In genomic region chr7:16044531-16044930, GRCm38 (mm10) we compare ENCODE assay signal across 8 mouse cellular contexts. TPM values are rescaled to one million over a fixed set of nuclear protein-coding genes. Genes with fewer than 3 reads are reported as not detected.
DNase-seq lines count a peak whose midpoint lies in the region; ATAC-seq and TF ChIP-seq lines count a peak whose summit lies in the region.

No protein-coding gene starts in this region.

- H3K4me2 ChIP-seq in heart, postnatal 0 days (ENCODE audit: low read depth, low read length) = no peak overlapping the region

- no peak for DNase-seq in heart, embryonic 10.5 days (ENCODE audit: low spot score)
- DNase-seq in heart, adult 18-20 months = no peak
- no peak for DNase-seq in heart, postnatal 0 days (ENCODE audit: low spot score)
- no peak for DNase-seq in midbrain, embryonic 10.5 days (ENCODE audit: low spot score)
- no peak for DNase-seq in left cerebral cortex, postnatal 4 days
- DNase-seq in cerebellum, adult 18-20 months = no peak

- peak overlapping the region; percentile 25; the same call in 1 of the 2 replicates for H3K4me3 ChIP-seq in heart, embryonic 10.5 days
- no peak overlapping the region for H3K4me3 ChIP-seq in bone marrow, adult 2 months (replicated peaks; ENCODE audit: control insufficient read depth, low read depth, low read length)
- H3K4me3 ChIP-seq in heart, postnatal 0 days (ENCODE audit: low read depth, low read length) = no peak overlapping the region
- peak overlapping the region; percentile 97 for H3K4me3 ChIP-seq in midbrain, embryonic 10.5 days

- no peaks in the 10 kb centered on the region for H3K9me3 ChIP-seq in heart, embryonic 10.5 days
- H3K9me3 ChIP-seq in heart, postnatal 0 days (replicated peaks; ENCODE audit: control insufficient read depth, low read length) = no peaks in the 10 kb centered on the region
- no peaks in the 10 kb centered on the region for H3K9me3 ChIP-seq in midbrain, embryonic 10.5 days (replicated peaks)

- 0 out of 2 replicates have a peak, but pooled peaks cover 3% of the 10 kb centered on the region for H3K36me3 ChIP-seq in heart, embryonic 10.5 days
- H3K36me3 ChIP-seq in heart, postnatal 0 days (replicated peaks; ENCODE audit: control insufficient read depth, insufficient read depth, low read length) = no peaks in the 10 kb centered on the region
- peaks cover 19% of the 10 kb centered on the region; the same call in 1 of the 2 replicates for H3K36me3 ChIP-seq in midbrain, embryonic 10.5 days

- ATAC-seq in heart, postnatal 0 days (ENCODE audit: insufficient read depth, low read depth) = no peak
- ATAC-seq in megakaryocyte-erythroid progenitor cell, adult 5-6 weeks (replicated peaks; ENCODE audit: low FRiP score, low TSS enrichment, poor library complexity, severe bottlenecking) = no peak

- peak overlapping the region; percentile 6 for H3K27ac ChIP-seq in heart, embryonic 10.5 days
- peak overlapping the region; percentile 98 for H3K27ac ChIP-seq in bone marrow, adult 2 months (ENCODE audit: control insufficient read depth, insufficient read depth, low read depth, low read length, poor library complexity)
- H3K27ac ChIP-seq in heart, postnatal 0 days (ENCODE audit: low read depth) = peak overlapping the region; percentile 71
- H3K27ac ChIP-seq in midbrain, embryonic 10.5 days (replicated peaks) = peak overlapping the region; percentile 100

- H3K27me3 ChIP-seq in heart, embryonic 10.5 days (ENCODE audit: insufficient read depth, poor library complexity, severe bottlenecking) = no peaks in the 10 kb centered on the region
- no peaks in the 10 kb centered on the region for H3K27me3 ChIP-seq in heart, postnatal 0 days (ENCODE audit: control insufficient read depth, insufficient read depth, low read length)
- no peaks in the 10 kb centered on the region for H3K27me3 ChIP-seq in midbrain, embryonic 10.5 days (ENCODE audit: low read depth, poor library complexity, severe bottlenecking)

- H3K4me1 ChIP-seq in heart, embryonic 10.5 days = peaks cover 44% of the 10 kb centered on the region
- peaks cover 4% of the 10 kb centered on the region; the same call in 1 of the 2 replicates for H3K4me1 ChIP-seq in bone marrow, adult 2 months (ENCODE audit: control insufficient read depth, insufficient read depth, low read length)
- H3K4me1 ChIP-seq in heart, postnatal 0 days (ENCODE audit: control insufficient read depth, insufficient read depth) = peaks cover 37% of the 10 kb centered on the region
- peaks cover 51% of the 10 kb centered on the region for H3K4me1 ChIP-seq in midbrain, embryonic 10.5 days

- H3K9ac ChIP-seq in heart, postnatal 0 days (replicated peaks; ENCODE audit: low read depth, low read length) = no peak overlapping the region

- TF ChIP-seq CTCF in bone marrow, adult 2 months (IDR thresholded peaks at IDR 0.05; ENCODE audit: control insufficient read depth, insufficient read depth, low read length) = no peak
- TF ChIP-seq CTCF in heart, postnatal 0 days (IDR thresholded peaks at IDR 0.05; ENCODE audit: low read depth) = no peak

- WGBS in heart, embryonic 10.5 days = 29% methylated on average over 5 of the region's 5 CpGs
- WGBS in bone marrow, adult 2 months = 65% methylated on average over 5 of the region's 5 CpGs
- WGBS in heart, postnatal 0 days = 42% methylated on average over 5 of the region's 5 CpGs
- 43% methylated on average over 5 of the region's 5 CpGs for WGBS in midbrain, embryonic 10.5 days

- TF ChIP-seq POLR2A in bone marrow, adult 2 months (IDR thresholded peaks at IDR 0.05; ENCODE audit: borderline replicate concordance, control insufficient read depth, low read depth, low read length) = no peak

- intact Hi-C loops in left cerebral cortex, postnatal 4 days (cut with DNase I) = no loop called here

- TF ChIP-seq EP300 in heart, postnatal 0 days (IDR thresholded peaks at IDR 0.05; ENCODE audit: low read depth) = no peak

RNA-seq across cellular contexts. Expression of gene Bicra, which starts 3.2 kb away (rescaled TPM):
- 5.8 and 7.4 TPM in 2 replicates for polyA plus RNA-seq in heart, embryonic 10.5 days (2016; fragmentation: Nextera tagmentation; extraction: Ambion mirVana)
- total RNA-seq in heart, adult 18-20 months (2021) = 1 to 10 TPM; 4.2 to 5.9 TPM
- 16.7 and 27.9 TPM in 2 replicates for polyA plus RNA-seq in bone marrow, adult 2 months (2011; ENCODE audit: insufficient read depth, insufficient read length, low replicate concordance, missing spikeins)
- 2.6 and 7.2 TPM in 2 replicates for total RNA-seq in heart, postnatal 0 days (2014; rRNA removed; ENCODE audit: low replicate concordance)
- 2.0 and 2.4 TPM in 2 replicates for polyA plus RNA-seq in heart, postnatal 0 days (2015; fragmentation: Nextera tagmentation; extraction: Ambion mirVana)
- 6.9 and 8.2 TPM in 2 replicates for polyA plus RNA-seq in midbrain, embryonic 10.5 days (2016; fragmentation: Nextera tagmentation; extraction: Ambion mirVana)
- 10 to 100 TPM; 25.3 to 25.8 TPM for total RNA-seq in left cerebral cortex, postnatal 4 days (2021)
- 12.6 and 21.3 TPM in 2 replicates for total RNA-seq in megakaryocyte-erythroid progenitor cell, adult 5-6 weeks (2014; fragmentation: Nextera tagmentation)
- total RNA-seq in megakaryocyte-erythroid progenitor cell, adult 5-6 weeks (2017) = 0.15 and 1.8 TPM in 2 replicates

RNA-seq across cellular contexts. Expression of gene Zfp541, which starts 17.1 kb away (rescaled TPM):
- not detected in 2 replicates for polyA plus RNA-seq in heart, embryonic 10.5 days (2016; fragmentation: Nextera tagmentation; extraction: Ambion mirVana)
- not detected for total RNA-seq in heart, adult 18-20 months (2021)
- not detected in 2 replicates for polyA plus RNA-seq in bone marrow, adult 2 months (2011; ENCODE audit: insufficient read depth, insufficient read length, low replicate concordance, missing spikeins)
- total RNA-seq in heart, postnatal 0 days (2014; rRNA removed; ENCODE audit: low replicate concordance) = 0.54 TPM in 1 of 2 replicates, not detected in the other
- not detected in 2 replicates for polyA plus RNA-seq in heart, postnatal 0 days (2015; fragmentation: Nextera tagmentation; extraction: Ambion mirVana)
- polyA plus RNA-seq in midbrain, embryonic 10.5 days (2016; fragmentation: Nextera tagmentation; extraction: Ambion mirVana) = not detected in 2 replicates
- total RNA-seq in left cerebral cortex, postnatal 4 days (2021) = under 1 TPM; 0.38 to 0.58 TPM
- not detected in 2 replicates for total RNA-seq in megakaryocyte-erythroid progenitor cell, adult 5-6 weeks (2014; fragmentation: Nextera tagmentation)
- not detected in 2 replicates for total RNA-seq in megakaryocyte-erythroid progenitor cell, adult 5-6 weeks (2017)

RNA-seq across cellular contexts. Expression of gene Napa, which starts 53.7 kb away (rescaled TPM):
- 182 and 196 TPM in 2 replicates for polyA plus RNA-seq in heart, embryonic 10.5 days (2016; fragmentation: Nextera tagmentation; extraction: Ambion mirVana)
- 10 to 100 TPM; 88.7 to 99.1 TPM for total RNA-seq in heart, adult 18-20 months (2021)
- polyA plus RNA-seq in bone marrow, adult 2 months (2011; ENCODE audit: insufficient read depth, insufficient read length, low replicate concordance, missing spikeins) = 90.4 and 126 TPM in 2 replicates
- total RNA-seq in heart, postnatal 0 days (2014; rRNA removed; ENCODE audit: low replicate concordance) = 259 and 452 TPM in 2 replicates
- 144 and 154 TPM in 2 replicates for polyA plus RNA-seq in heart, postnatal 0 days (2015; fragmentation: Nextera tagmentation; extraction: Ambion mirVana)
- 187 and 188 TPM in 2 replicates for polyA plus RNA-seq in midbrain, embryonic 10.5 days (2016; fragmentation: Nextera tagmentation; extraction: Ambion mirVana)
- 100 to 1,000 TPM; 141 to 157 TPM for total RNA-seq in left cerebral cortex, postnatal 4 days (2021)
- 92.2 and 111 TPM in 2 replicates for total RNA-seq in megakaryocyte-erythroid progenitor cell, adult 5-6 weeks (2014; fragmentation: Nextera tagmentation)
- 41.1 and 49.5 TPM in 2 replicates for total RNA-seq in megakaryocyte-erythroid progenitor cell, adult 5-6 weeks (2017)

Comparison
In these comparisons a context has a peak if more than half of its experiments do, and no peak if none do; other contexts are left out.
1. H3K4me3 ChIP-seq: peak in heart, embryonic 10.5 days (single experiment) and midbrain, embryonic 10.5 days (single experiment); none in bone marrow, adult 2 months (single experiment) and heart, postnatal 0 days (single experiment).
2. H3K27ac ChIP-seq: peak in every context shown above with its lines; median percentile 100 in midbrain, embryonic 10.5 days; 98 in bone marrow, adult 2 months; 71 in heart, postnatal 0 days; 6 in heart, embryonic 10.5 days.